Mouse (Mus musculus) mature B cell (primary cell): ENCODE measurements around the gene Gpatch8.
"Not testable (repeated sequence)": the region's sequence is repeated elsewhere in the genome, so short reads cannot be mapped to it uniquely, and the experiment has no call there.

Source experiments
- in situ Hi-C: fragments of 300-500 bp; cut with MboI; formaldehyde crosslinking; loops from 2 replicates; pipeline ENCODE4 v1.14.3; 2019

Gene Gpatch8

DNA sequence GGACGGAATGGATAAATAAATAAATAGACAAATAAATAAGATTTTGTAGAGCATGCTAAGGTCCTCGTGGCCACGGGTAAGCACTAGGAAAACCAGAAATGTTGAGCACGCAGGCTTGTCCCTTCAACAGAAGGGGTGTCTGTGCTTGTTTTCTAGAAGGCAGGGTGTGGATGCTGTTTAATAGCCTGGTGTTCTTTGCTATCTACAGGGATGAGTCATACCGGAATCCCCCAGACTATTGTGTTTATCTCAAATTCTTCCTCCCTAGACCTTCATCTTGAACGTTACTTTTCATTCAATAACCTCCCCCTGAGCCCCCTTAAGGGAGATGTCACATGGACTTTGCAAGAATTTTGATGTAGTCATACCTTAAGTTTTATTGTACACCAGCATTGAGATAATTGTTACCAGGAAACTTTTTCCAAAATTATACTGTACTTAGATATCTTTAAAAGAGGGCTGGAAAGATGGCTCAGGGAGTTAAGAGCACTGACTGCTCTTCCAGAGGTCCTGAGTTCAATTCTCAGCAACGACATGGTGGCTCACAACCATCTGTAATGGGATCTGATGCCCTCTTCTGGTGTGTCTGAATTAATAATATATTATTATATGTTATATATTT lies 12.7 kb upstream of the Gpatch8 start:
- in situ Hi-C loops, result no loop called here

- in situ Hi-C loops, result no loop called here
Observed at GRCm38 (mm10) chr11:102568191-102568590, 12.0 kb upstream of the Gpatch8 start.

- in situ Hi-C loops, result no loop called here
Observed at GRCm38 (mm10) chr11:102567723-102568122, 11.5 kb upstream of the Gpatch8 start.

GRCm38 (mm10) chr11:102567157-102567556 lies 11.0 kb upstream of the Gpatch8 start:
- in situ Hi-C loops, result no loop called here

GRCm38 (mm10) chr11:102566290-102566689 lies 10.1 kb upstream of the Gpatch8 start:
- in situ Hi-C loops, result no loop called here

DNA sequence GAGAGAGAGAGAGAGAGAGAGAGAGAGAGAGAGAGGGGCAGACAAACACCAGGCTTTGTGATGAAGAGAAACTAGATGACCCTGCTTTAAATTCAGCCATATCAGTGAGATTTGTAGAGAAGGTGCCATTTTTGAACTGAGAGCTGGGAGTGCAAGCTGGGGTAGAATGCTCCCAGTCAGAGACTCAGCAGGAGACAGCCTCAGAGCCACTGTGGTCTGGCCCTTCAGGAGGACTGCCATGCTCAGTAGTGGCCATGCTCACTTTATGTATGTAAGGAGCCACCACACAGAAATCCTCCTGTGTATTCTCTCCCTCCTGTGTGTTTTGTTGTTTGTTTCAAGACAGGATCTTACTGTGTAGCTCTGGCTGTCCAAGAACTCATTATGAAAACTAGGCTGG lies 9.5 kb upstream of the Gpatch8 start:
- in situ Hi-C loops, result no loop called here

DNA sequence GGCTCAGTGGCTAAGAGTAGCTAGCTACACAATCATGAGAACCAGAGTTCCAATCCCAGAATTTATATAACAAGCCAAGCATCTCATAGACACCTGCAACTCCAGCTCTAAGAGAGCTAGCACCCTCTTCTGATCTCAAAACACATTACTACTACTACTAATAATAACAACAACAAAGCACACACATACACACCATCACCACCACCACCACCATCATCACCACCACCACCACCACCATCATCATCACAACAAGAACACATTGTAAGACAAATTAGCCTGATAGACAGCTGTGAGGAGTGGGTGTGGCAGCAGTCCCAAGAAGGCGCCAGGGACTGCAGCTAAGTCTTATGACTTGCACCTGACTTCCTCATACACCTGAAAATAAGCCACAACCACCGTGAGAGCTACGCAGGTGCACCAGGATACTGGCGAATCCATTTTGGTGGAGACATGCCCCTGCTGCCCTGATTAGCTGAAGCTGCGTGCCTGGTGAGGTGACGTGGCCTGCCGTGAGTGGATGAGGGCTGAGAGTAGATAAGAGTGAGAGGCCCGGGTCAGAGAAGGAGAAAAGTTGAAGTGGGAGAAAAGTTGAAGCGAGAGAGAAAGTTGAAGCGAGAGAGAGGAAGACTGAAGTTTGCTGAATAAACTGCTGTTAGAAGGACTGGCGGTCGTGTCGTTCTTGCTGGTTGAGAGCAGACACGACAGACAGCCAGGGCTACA lies 8.9 kb upstream of the Gpatch8 start:
- in situ Hi-C loops, result not testable (repeated sequence)

GRCm38 (mm10) chr11:102558704-102559103 lies 2.5 kb upstream of the Gpatch8 start:
- in situ Hi-C loops, result no loop called here

DNA sequence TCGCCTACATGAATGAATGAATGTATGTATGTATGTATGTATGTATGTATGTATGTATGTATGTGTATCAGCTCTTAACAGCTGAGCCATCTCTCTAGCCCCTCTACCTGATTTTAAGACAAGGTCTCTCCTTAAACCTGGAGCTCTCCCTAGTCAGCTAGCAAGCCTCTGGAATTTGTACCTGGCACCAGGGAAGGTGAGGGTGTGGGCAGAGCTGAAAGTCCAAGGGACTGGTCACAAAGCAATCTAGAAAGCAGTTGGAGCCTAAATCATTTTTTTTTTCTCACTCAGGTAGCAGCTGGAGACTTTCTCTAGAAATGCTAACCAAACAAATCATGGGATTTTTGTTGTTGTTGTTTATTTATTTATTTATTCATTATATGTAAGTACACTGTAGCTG lies 1.2 kb upstream of the Gpatch8 start:
- in situ Hi-C loops, result no loop called here

DNA sequence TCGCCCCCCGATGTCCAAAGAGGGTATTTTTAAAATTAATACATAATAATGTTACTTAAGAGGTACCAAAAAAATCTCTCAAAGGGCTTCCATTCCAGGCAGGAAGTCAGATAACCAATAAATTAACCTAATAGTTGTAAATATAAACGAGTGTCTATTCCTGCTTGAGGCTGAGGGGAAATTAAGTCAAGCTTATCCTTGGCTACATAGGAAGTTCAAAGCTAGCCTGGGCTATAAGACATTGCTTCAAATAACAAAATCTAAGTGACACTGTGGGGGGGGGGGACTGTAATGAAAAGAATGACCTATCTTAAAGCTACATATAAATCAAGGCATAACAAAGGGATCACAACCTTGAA lies 503 bp upstream of the Gpatch8 start:
- in situ Hi-C loops, result no loop called here

DNA sequence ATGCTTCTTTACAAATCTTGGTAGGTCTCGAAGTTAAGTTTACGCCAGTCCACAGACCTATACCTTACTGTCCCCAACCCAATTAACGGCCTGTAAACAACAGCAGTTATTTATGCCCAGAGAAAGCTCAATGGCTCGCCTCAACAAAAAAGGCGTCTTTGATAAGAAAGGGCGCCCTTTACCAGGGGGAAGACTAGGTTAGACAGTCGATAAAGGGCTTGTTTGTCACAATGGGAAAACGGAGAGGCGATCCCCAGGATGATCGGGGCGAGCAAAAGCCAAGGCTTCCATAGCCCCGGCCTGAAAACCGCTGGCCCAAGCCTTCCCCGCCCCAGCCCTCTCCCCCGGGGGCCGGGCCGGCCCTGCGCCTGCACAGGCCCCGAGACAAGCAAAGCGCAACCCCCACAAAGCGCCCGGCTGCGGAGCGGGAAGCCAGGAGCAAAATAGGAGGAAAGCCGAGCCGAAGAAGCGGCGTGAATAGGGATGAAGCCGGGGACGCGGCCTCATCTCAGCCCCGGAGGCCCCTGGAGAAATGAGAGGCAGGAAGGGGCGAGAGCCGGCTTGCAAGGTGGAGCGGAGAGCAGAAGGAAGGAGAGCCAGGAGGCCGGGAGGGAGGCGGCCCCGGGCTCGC lies 677 bp downstream of the Gpatch8 start:
- in situ Hi-C loops, result no loop called here

DNA sequence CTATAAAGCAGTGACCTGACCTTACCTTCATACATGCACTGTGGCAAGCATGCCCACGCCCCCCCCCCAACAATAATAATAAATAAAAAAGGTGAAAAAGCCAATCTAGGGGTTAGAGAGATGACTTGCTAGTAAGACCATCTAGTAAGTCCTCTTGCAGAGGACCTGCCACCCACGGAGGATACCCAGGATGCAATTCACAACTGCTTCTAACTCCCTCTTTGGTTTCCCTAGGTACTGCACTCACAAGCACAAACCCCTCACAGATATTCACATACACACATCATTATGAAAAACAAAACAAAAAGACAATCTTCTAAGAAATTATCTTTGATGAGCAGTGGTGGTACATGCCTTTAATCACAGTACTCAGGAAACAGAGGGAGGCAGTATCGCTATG lies 4.1 kb downstream of the Gpatch8 start:
- in situ Hi-C loops, result no loop called here

GRCm38 (mm10) chr11:102551176-102551575 lies 5.0 kb downstream of the Gpatch8 start:
- in situ Hi-C loops, result no loop called here

DNA sequence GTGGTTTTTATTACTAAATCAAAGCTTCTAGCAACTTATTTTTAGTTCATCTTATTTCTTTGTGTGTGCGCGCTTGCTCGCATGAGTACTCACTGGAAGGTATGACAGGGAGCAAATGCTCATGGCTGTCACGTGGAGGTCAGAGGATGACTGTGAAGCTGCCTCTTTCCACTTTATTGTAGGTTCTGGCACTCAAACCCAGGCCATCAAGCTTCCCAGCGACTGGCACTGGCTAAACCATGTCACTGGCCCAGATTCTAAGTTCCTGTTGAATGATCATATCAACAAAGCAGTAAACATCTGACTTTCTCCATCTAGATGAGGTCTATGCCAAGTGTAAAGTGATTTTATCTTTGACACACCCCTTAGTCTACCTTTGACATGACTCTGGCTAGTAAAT lies 14.7 kb downstream of the Gpatch8 start:
- in situ Hi-C loops, result no loop called here

GRCm38 (mm10) chr11:102540286-102540685 lies 15.9 kb downstream of the Gpatch8 start:
- in situ Hi-C loops, result not testable (repeated sequence)

- in situ Hi-C loops, result no loop called here
Observed at GRCm38 (mm10) chr11:102539690-102540089, 16.5 kb downstream of the Gpatch8 start.

- in situ Hi-C loops, result no loop called here
Observed at GRCm38 (mm10) chr11:102536210-102536609, 20.0 kb downstream of the Gpatch8 start.

GRCm38 (mm10) chr11:102534078-102534477 lies 22.1 kb downstream of the Gpatch8 start:
- in situ Hi-C loops, result no loop called here

DNA sequence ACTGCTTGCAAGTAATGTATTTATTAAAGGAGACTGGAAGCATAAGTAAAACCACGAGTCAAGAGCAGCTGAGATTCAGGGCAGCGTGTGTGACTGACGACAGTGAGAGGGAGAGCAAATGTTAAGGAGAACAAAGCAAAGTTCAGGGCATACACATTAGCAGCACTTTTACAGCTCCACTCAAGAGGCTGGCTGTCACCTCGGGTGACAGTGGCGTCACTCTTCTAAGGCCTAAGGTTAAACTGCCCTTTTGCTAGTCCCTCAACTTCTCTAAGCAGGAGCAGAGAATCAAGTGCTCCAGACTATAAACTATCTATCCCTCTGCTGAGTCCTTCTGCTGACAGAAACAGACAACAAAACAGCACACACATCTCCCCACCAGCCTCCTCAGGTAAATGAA lies 24.8 kb downstream of the Gpatch8 start:
- in situ Hi-C loops, result no loop called here

DNA sequence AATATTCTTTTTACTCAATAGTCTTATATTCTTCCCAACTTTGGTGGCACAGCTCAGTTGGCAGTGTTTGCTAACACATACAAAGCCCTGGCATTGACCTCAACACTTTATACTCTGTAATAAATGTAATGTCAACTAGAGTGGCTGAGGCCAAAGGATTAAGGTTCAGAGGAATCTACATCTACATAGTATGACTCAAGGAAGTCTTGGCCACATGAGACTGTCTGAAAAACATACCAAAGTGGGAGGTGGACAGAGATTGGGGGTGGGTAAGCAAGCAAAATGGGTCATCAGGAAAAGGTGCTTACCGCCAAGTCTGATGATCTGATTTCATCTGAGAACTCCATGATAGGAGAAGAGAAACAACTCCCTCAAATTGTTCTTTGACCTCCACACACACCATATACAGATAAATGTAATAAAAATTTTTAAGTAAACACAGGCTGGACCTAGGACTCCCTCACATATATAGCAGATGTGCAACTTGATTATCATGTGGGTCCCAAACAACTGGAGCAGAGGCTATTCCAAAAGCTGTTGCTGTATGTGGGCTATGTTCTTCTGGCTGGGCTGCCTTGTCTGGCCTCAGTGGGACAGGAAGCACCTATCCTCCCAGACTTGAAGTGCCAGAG lies 41.3 kb downstream of the Gpatch8 start:
- in situ Hi-C loops, result no loop called here

GRCm38 (mm10) chr11:102510226-102510625 lies 46.0 kb downstream of the Gpatch8 start:
- in situ Hi-C loops, result no loop called here

- in situ Hi-C loops, result no loop called here
Observed at GRCm38 (mm10) chr11:102496732-102497131, 59.5 kb downstream of the Gpatch8 start.

- in situ Hi-C loops, result no loop called here
Observed at GRCm38 (mm10) chr11:102496206-102496605, 60.0 kb downstream of the Gpatch8 start.
